Mouse (Mus musculus): ENCODE measurements at regions not wholly inside any gene's neighbourhood (a gene's known extent, or its start where the extent isn't known, plus 50 kb on each side); places are given as distances from the start of the nearest gene placed in this dataset.
"Not testable (repeated sequence)": the region's sequence is repeated elsewhere in the genome, so short reads cannot be mapped to it uniquely, and the experiment has no call there.

DNA sequence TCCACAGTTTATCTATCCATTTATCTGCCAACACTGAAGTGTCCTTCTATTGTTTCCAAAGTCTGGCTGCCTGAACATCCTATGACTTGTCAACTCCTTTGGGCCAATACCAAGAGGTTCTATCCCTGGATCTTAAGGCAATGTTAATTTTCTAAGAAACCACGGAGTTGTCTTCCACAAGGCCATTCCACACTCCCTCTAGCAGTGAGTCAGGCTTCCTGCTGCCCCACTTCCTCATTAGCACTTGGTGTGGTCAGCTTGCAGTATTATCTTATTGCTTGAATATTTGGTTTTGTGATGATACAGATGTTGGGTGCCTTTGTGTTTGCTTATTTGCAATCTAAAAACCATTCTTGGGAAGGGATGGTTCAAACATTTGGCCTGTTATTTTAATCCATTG is 87.5 kb upstream of the Ppp2r2d start:
- DNase-seq (ENCODE audit: low spot score in 2 of 2) = no peak

DNA sequence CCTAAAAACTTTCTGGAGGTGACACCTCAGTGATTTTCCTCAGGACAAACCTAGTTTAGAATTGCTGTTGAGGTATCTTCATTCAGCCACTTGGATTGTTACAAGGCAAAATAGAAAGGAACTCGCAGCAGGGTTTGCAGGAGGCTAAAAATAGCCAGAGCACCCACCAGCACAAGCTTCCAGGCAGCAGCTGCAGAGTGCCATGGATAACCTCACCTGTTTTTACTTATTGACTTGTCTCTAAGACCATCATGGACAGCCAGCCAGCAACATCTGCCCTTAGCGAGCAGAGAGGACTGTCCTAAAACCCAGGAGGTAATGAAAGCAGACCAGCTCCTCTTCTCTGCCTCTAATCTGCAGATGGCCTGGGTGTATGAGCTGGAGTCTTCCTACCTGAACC is 97.4 kb upstream of the Ppp2r2d start:
- DNase-seq (ENCODE audit: low spot score in 2 of 2) = no peak

DNA sequence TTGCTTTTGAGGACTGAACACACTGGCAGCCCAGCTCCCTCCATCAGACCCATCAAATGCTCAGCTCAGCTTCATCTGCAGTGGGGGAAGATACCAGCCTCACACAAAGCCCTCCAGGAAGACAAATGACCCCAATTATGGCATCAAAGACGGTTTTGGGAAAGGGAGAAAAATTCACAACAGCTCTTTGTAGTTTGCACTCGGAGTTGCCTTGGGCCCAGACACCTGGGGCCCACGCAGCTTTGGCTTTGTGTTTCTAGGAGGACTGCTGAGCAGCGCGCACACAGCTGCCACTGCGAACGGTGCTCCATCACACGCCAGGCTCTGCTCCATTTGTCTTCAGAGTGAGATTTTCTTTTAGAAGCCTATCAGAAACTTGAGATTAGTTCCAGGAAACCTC is 99.3 kb upstream of the Ppp2r2d start:
- no peak for DNase-seq (ENCODE audit: low spot score in 2 of 2)

- no peak for DNase-seq (ENCODE audit: low spot score in 2 of 2)
These were observed 103.4 kb upstream of the Ppp2r2d start for GRCm38 (mm10) chr7:138742516-138742845.

GRCm38 (mm10) chr7:138741816-138742515 is 103.9 kb upstream of the Ppp2r2d start:
- DNase-seq (ENCODE audit: low spot score in 2 of 2) = no peak

DNA sequence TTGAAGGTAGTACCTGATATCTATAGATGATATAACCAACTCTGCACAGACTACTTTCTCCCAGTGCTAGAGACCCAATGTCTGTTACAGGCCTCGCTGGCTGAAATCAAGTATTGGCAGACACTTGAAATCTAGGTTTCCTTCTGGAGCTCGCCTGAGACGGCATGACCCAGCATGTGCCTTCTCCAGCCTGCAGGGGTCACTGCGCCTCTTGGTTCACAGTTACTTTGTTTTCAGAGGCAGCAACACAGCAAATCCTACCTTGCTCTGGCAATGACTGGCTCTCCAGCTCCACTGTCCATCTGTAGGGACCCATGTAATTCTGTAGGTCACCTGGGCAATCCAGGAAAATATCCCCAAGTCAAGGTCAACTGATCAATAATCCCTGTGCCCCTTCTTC is 111.6 kb upstream of the Ppp2r2d start:
- DNase-seq (ENCODE audit: low spot score in 2 of 2) = peak; percentile 46 to 51

- no peak for DNase-seq (ENCODE audit: low spot score in 2 of 2)
These were observed 121.0 kb upstream of the Ppp2r2d start for GRCm38 (mm10) chr7:138724829-138725228.

DNA sequence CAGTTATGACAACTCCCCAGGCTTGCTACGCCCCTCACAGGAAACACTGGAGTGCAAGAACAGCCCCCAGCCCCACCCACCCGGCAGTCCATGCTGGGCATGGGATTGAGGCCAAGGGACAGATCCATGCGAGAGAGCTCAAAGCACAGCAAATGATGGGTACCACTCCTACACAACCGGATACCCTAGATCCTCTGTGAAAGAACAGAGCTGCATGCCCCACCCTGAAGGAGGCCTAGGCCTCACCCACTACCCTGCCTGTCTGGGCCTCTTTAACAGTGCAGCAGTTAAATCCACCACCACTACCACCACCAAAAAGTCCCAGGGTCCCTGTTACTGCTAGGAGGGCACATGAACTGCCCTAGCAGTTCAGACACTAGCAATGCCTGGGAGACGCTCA is 126.3 kb upstream of the Ppp2r2d start:
- no peak for DNase-seq (ENCODE audit: low spot score in 2 of 2)

DNA sequence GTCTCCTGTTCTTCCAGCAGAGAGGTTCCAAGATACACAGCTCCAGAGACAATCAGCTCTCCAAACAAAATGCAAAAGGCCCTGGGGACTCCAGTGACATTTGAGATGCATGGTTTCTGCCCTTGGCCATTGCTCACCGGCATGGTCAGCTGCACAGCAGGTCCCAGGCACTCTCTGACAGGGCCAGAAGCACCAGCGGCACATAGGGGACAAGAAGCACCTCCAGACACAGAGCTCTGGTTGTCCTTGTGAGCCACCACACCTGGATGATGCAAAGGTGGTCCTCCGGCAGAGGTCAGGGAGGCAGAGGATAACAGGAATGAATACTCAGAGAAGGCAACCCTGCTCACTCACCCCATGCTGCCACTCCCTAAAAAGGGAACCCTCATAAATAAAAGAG is 126.8 kb upstream of the Ppp2r2d start:
- DNase-seq (ENCODE audit: low spot score in 2 of 2) = no peak

DNA sequence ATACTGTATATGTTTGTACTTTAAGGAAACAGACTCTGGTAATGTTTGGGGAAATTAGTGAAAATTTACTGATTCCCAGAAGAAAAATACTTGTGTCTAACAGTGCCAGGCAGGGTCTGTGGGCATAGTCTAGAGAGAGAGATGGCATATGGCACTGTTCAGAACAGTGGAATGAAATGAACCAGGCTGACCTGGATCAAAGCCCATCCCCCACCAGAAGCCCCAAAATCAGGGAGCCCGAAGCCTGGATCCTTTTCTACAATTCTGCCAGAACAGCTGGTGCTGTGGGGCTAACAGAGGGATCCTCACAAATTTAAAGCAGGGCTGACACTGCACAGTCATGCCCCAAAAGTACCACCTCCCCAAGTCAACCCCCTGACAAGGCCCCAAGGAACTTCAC is 131.1 kb upstream of the Ppp2r2d start:
- no peak for DNase-seq (ENCODE audit: low spot score in 2 of 2)

- DNase-seq (ENCODE audit: low spot score in 2 of 2) = no peak
These were observed 137.5 kb upstream of the Ppp2r2d start for GRCm38 (mm10) chr7:138708373-138708772.

GRCm38 (mm10) chr7:138699599-138699998 is 146.3 kb upstream of the Ppp2r2d start:
- not testable (repeated sequence) for DNase-seq (ENCODE audit: low spot score in 2 of 2)

GRCm38 (mm10) chr7:138682161-138682560 is 163.7 kb upstream of the Ppp2r2d start:
- no peak for DNase-seq (ENCODE audit: low spot score in 2 of 2)

DNA sequence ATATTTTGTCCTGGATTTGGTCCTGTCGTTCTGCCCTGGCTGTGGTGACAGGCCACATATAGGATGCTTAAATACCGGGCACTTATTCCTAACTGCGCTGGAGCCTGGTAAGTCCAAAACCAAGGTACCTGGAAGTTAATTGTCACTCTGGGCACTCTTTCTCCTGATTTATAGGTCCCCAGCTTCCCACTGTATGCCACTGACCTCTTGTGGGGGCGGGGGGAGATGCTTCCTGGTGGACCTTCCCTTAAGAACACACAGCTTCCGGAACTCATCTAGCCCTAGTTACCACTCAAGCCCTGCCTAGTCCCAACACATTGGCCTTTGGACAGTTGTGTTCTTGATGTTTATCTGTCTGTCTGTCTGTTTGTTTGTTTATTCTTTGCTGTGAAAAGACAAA is 165.3 kb upstream of the Ppp2r2d start:
- DNase-seq (ENCODE audit: low spot score in 2 of 2) = no peak

DNA sequence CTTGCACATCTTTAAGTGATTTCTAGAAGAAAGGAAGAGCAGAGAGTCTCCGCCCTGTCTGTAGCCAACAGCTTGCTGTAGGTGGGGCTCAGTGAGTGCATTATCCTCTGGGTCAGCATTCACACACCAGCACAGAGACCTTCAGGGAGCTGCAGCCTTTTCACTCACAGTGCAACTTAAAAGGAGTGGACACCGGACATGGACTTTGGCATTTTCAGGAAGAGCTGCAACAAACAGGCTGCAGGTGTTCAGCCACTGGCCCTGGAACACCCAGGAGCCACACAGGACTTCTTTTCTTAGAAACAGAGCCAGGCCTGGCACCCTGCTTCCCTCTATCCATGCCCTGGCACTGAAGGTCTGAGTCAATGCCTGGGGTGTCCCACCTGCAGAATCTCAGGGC is 166.3 kb upstream of the Ppp2r2d start:
- no peak for DNase-seq (ENCODE audit: low spot score in 2 of 2)

DNA sequence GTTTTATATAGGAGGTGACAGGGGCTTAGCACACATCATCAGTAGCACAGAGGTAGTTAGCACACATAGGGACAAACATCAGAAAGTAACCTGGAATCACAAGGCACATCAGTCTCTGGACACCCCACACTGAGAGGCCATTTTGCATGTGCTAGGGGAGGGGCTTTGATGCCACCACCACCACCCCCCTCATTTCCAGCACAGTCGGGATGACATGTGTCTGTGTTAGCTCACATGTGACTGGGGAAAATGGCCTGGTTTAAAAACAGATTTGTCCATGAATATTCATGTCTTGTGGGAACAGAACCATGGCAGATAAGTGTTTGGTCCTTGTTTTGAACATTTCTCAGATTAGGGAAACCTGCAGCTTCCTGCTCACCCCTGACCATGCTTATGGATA is 172.9 kb upstream of the Ppp2r2d start:
- no peak for DNase-seq (ENCODE audit: low spot score in 2 of 2)

DNA sequence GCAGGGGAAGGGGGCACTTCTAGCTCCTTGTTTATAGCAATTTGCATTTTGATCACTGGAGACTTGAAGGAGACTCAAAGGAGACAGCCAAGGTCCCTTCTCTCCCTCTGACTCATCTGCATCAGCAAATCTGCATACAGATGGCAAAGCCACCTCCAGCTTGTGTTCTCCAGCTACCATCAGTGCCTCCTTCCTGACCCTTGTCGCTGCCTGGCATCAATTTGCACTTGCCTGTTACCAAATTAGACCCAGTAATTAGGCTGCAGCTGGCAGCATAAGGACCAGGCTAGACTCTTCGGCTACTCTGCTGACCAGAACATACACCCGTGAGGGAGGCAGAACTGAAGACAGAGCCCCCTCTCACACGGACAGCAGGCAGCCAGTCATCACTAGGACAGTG is 177.5 kb upstream of the Ppp2r2d start:
- peak in 1 of 2 experiments; percentile 36 for DNase-seq (ENCODE audit: low spot score in 2 of 2)

DNA sequence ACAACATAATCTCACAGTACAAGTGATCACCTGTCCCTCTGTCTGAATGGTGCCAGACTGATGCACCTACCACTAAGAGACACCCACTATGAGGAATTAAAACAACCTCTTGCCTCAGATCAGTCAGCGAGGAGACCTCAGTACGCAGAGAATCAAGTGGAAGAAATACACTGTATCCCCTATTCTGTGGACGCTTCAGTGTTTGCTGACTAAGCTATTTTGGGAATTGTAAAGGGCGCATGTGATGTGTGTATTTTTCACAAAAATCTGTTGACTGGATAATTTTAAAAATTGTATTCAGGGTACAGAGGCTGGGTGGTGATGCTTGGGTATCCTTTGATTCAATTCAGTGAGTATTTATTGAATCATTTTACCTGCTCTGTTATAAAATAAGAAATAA is 185.8 kb upstream of the Ppp2r2d start:
- DNase-seq (ENCODE audit: low spot score in 2 of 2) = no peak

GRCm38 (mm10) chr7:138657521-138657920 is 188.4 kb upstream of the Ppp2r2d start:
- DNase-seq (ENCODE audit: low spot score in 2 of 2) = no peak

DNA sequence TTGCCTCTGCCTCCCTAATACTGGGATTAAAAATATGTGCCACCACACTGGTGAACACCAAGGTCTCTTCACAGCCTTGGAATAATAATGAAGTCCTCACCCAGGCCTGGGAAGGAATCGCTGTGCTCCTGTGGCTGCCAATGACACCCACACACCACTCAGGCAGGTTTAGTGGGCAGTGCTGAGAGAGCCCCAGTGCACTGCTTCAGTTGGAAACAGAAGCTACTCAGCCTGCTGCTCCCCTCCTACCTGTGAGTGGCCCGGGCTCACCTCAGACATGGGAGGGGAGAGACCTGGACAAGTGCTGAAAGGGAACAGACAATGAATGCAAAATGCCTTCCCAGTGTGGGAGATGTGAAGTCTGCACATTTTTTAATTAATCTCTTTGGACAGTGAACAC is 188.8 kb upstream of the Ppp2r2d start:
- no peak for DNase-seq (ENCODE audit: low spot score in 2 of 2)

DNA sequence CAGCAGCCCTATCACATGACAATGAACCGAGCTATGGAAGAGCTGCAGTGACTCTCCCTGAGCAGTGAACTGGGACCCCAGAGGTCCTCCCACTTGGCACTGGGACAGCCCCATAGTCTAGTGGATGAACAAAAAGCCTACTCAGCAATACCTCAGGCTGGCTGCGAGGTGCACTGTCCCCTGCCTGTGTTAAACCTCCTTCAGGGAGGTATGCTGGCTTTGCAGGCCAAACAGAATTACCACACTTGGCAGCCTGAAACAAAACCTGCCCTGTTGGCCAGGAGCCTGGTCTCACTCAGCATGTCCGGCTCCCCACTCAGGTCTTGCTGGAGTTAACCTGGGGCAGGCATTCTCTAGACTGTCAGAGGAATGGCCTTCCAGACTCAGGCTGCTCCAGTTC is 189.9 kb upstream of the Ppp2r2d start:
- DNase-seq (ENCODE audit: low spot score in 2 of 2) = no peak

- no peak for DNase-seq (ENCODE audit: low spot score in 2 of 2)
These were observed 194.9 kb upstream of the Ppp2r2d start for GRCm38 (mm10) chr7:138650946-138651345.

- no peak for DNase-seq (ENCODE audit: low spot score in 2 of 2)
These were observed 198.2 kb upstream of the Ppp2r2d start for GRCm38 (mm10) chr7:138647636-138648035.

All from left cerebral cortex, adult 18-20 months (tissue).